Mouse (Mus musculus) T-helper 1 cell (primary cell): ENCODE data around the gene Tmem38a.

Source experiments
- in situ Hi-C: fragments of 300-600 bp; cut with MboI, MseI; formaldehyde crosslinking; loops from one replicate; pipeline ENCODE4 v1.15.1; 2025; ENCODE audit warnings: high pct_unique_total_duplicates

Tmem38a gene

GRCm38 (mm10) chr8:72584390-72584789, 12.5 kb downstream of the Tmem38a start:
- in situ Hi-C loops, result no loop called here

- in situ Hi-C loops, result loop anchor here (5.0 kb wide), 1 partner anchor 54 kb away; no protein-coding TSS in a partner anchor
Observed at GRCm38 (mm10) chr8:72587806-72588205, 16.0 kb downstream of the Tmem38a start.

- in situ Hi-C loops, result loop anchor here (5.0 kb wide), 1 partner anchor 53 kb away; no protein-coding TSS in a partner anchor
Observed at GRCm38 (mm10) chr8:72588865-72589264, 17.0 kb downstream of the Tmem38a start.

GRCm38 (mm10) chr8:72589286-72589685, 17.4 kb downstream of the Tmem38a start:
- in situ Hi-C loops, result loop anchor here (5.0 kb wide), 1 partner anchor 53 kb away; no protein-coding TSS in a partner anchor

- in situ Hi-C loops, result no loop called here
Observed at GRCm38 (mm10) chr8:72590198-72590597, 18.3 kb downstream of the Tmem38a start.
